Mouse (Mus musculus) myocyte (in vitro differentiated cells): Measurements from ENCODE around the gene Auts2. TPM values are rescaled to one million over a fixed set of nuclear protein-coding genes. Genes with fewer than 3 reads are reported as not detected.
A peak's percentile ranks its signal among the peaks of the same experiment; 100 is the strongest.

ENCODE experiments used
- H3K27me3 ChIP-seq: one replicate; pipeline ENCODE4 v1.6.1; 2011; ENCODE audit not compliant: control insufficient read depth, insufficient read depth, insufficient read length
- H3K36me3 ChIP-seq: one replicate; pipeline ENCODE4 v1.6.1; 2011; ENCODE audit not compliant: control insufficient read depth, insufficient read depth
- H3K4me2 ChIP-seq: one replicate; pipeline ENCODE4 v1.6.1; 2011; ENCODE audit warnings: low read depth, control low read depth
- H3K4me3 ChIP-seq: one replicate; pipeline ENCODE4 v1.5.1; 2011; ENCODE audit warnings: mild to moderate bottlenecking, control low read depth, moderate library complexity
- H3K79me2 ChIP-seq: one replicate; pipeline ENCODE4 v1.6.1; 2011; ENCODE audit not compliant: control insufficient read depth, insufficient read depth
- H3ac ChIP-seq: one replicate; pipeline ENCODE4 v1.6.1; 2011; ENCODE audit not compliant: control insufficient read depth, insufficient read length
- CEBPB ChIP-seq: IDR thresholded peaks from 2 replicates; pipeline ENCODE4 v1.6.1; 2011; ENCODE audit warnings: mild to moderate bottlenecking, moderate library complexity; ENCODE audit not compliant: poor library complexity, insufficient read depth, severe bottlenecking
- E2F4 ChIP-seq: IDR thresholded peaks from one replicate; pipeline ENCODE4 v1.6.1; 2011; ENCODE audit warnings: mild to moderate bottlenecking, control low read depth, moderate library complexity; ENCODE audit not compliant: insufficient read depth
- MAX ChIP-seq: IDR thresholded peaks from one replicate; pipeline ENCODE4 v1.6.1; 2011; ENCODE audit warnings: low read depth, mild to moderate bottlenecking, control low read depth
- MYOD1 ChIP-seq, 3 experiments: IDR thresholded peaks; one replicate each; pipeline ENCODE4 v1.6.1; 2011; ENCODE audit warnings: control low read depth in 2 of 3, low read depth in 2 of 3, mild to moderate bottlenecking in 2 of 3, moderate library complexity in 1 of 3; ENCODE audit not compliant: insufficient read length in 2 of 3, control insufficient read depth in 1 of 3
- MYOG ChIP-seq, 3 experiments: IDR thresholded peaks; one replicate each; pipeline ENCODE4 v1.6.1; 2011; ENCODE audit warnings: control low read depth in 2 of 3, low read depth in 2 of 3, mild to moderate bottlenecking in 2 of 3; ENCODE audit not compliant: insufficient read length in 2 of 3, control insufficient read depth in 1 of 3, insufficient read depth in 1 of 3
- POLR2A ChIP-seq: IDR thresholded peaks from one replicate; pipeline ENCODE4 v1.6.1; 2011; ENCODE audit warnings: low read depth, mild to moderate bottlenecking, control low read depth, moderate library complexity; ENCODE audit not compliant: insufficient read length
- POLR2AphosphoS2 ChIP-seq: IDR thresholded peaks from one replicate; pipeline ENCODE4 v1.6.1; 2011; ENCODE audit warnings: low read depth, control low read depth; ENCODE audit not compliant: insufficient read length
- REST ChIP-seq: IDR thresholded peaks from one replicate; pipeline ENCODE4 v1.6.1; 2011; ENCODE audit warnings: mild to moderate bottlenecking, control low read depth, moderate library complexity; ENCODE audit not compliant: insufficient read depth, insufficient read length
- SRF ChIP-seq: IDR thresholded peaks from one replicate; pipeline ENCODE4 v1.6.1; 2011; ENCODE audit warnings: low read depth; ENCODE audit not compliant: control insufficient read depth, insufficient read length
- TCF12 ChIP-seq: IDR thresholded peaks from one replicate; pipeline ENCODE4 v1.6.1; 2011; ENCODE audit warnings: mild to moderate bottlenecking, control low read depth; ENCODE audit not compliant: poor library complexity, insufficient read depth, severe bottlenecking
- TCF3 ChIP-seq: IDR thresholded peaks from one replicate; pipeline ENCODE4 v1.6.1; 2011; ENCODE audit warnings: low read depth, control low read depth; ENCODE audit not compliant: insufficient read length
- USF1 ChIP-seq: IDR thresholded peaks from one replicate; pipeline ENCODE4 v1.6.1; 2011; ENCODE audit warnings: low read depth, mild to moderate bottlenecking, control low read depth, moderate library complexity
- polyA plus RNA-seq: library from polyadenylated mRNA; unstranded; fragments of >200 nt; fragmentation: generic; extraction: Trizol; gene quantifications from one replicate; pipeline ENCODE4 v1.2.1, GENCODE M21; 2012; ENCODE audit warnings: missing spikeins

Gene Auts2
- polyA plus RNA-seq, 1 experiment, result 8.0 TPM

DNA sequence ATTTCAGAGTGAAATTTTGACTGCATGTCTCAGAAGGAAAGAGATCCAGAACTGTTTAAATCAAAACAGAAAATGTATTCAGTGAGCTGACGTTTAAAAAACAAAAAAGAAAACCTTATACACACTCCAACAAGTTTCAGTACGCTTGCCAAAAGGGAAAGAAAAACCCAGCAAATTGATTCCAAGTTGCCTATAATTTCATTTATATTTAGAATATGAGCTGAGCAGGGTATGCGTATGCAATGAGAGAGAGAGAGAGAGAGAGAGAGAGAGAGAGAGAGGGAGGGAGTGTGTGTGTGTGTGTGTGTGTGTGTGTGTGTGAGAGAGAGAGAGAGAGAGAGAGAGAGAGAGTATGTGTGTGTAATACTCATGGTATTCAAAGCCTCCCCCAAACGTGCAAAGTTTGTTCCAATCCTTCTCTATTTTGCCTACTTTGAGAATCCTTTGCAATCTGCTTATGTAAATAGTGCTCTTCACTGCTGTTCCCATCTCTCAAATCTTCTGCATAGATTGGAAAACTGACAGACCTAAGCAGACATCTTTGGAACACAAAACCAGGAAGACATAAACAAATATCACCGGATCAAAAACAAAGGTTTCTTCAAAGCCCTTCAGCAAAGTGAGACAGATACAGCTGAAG, 515.2 kb downstream of the Auts2 start:
- TF ChIP-seq E2F4 (no peak), MYOD1 (IDR thresholded peaks at IDR 0.05; ENCODE audit: control insufficient read depth in 1 of 3, insufficient read length in 2 of 3, low read depth in 2 of 3) (no peak), POLR2A (no peak), MYOG (IDR thresholded peaks at IDR 0.05; ENCODE audit: control insufficient read depth in 1 of 3, insufficient read depth in 1 of 3, insufficient read length in 2 of 3, low read depth in 2 of 3) (no peak), TCF3 (no peak), USF1 (no peak), REST (no peak), MAX (no peak), TCF12 (no peak), CEBPB (no peak), SRF (no peak), POLR2AphosphoS2 (no peak)
- Histone ChIP-seq H3ac (no peak overlapping the region), H3K27me3 (no peaks in the 10 kb centered on the region), H3K79me2 (no peaks in the 10 kb centered on the region), H3K36me3 (no peaks in the 10 kb centered on the region), H3K4me2 (no peak overlapping the region), H3K4me3 (no peak overlapping the region)

DNA sequence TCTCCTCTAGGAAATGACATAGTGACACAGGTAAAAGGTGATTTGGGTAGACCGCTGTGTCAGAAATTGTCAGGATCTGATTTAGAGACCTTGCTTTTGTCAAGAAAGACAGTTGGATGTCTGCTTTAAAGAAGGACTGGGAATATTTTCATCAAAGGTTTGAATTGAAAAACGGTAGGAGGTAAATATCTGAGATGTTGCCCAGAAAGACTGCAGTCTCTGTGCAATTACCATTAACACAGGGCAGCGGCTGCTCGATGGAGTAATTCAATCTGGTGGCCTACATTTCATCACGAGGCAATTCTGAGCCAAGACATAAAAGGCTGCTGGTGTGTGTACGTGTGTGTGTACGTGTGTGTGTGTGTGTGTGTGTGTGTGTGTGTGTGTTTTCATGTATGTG, 529.8 kb downstream of the Auts2 start:
- Histone ChIP-seq H3ac (no peak overlapping the region), H3K4me2 (no peak overlapping the region), H3K27me3 (no peaks in the 10 kb centered on the region), H3K36me3 (no peaks in the 10 kb centered on the region), H3K79me2 (no peaks in the 10 kb centered on the region), H3K4me3 (no peak overlapping the region)
- TF ChIP-seq POLR2A, result no peak
- no peak for TF ChIP-seq MYOG (IDR thresholded peaks at IDR 0.05; ENCODE audit: control insufficient read depth in 1 of 3, insufficient read depth in 1 of 3, insufficient read length in 2 of 3, low read depth in 2 of 3)
- TF ChIP-seq TCF3, result no peak
- no peak for TF ChIP-seq MYOD1 (IDR thresholded peaks at IDR 0.05; ENCODE audit: control insufficient read depth in 1 of 3, insufficient read length in 2 of 3, low read depth in 2 of 3)
- TF ChIP-seq POLR2AphosphoS2, result no peak
- no peak for TF ChIP-seq TCF12
- TF ChIP-seq MAX, result no peak
- TF ChIP-seq REST, result no peak
- TF ChIP-seq SRF, result no peak
- no peak for TF ChIP-seq USF1
- TF ChIP-seq E2F4, result no peak

DNA sequence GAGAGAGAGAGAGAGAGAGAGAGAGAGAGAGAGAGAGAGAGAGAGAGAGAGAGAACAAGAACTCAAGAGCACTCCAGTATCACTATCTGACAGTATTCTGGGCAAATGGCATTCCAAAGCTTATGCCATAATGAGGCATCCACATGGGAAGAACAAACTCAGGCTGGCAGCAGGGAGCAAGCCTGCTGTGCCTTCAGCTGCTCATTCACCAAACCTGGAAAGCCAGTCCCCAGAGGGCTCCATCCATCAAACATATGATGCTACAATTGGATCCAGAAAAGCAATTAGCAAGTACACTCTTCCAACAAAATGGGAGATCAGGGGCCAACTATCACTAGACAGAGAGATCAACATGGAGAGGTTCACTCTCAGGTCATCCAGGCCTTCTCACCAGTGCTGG, 531.3 kb downstream of the Auts2 start:
- no peaks in the 10 kb centered on the region for H3K27me3 ChIP-seq
- H3K4me3 ChIP-seq, result no peak overlapping the region
- no peaks in the 10 kb centered on the region for H3K36me3 ChIP-seq
- no peak overlapping the region for H3ac ChIP-seq
- no peaks in the 10 kb centered on the region for H3K79me2 ChIP-seq
- no peak overlapping the region for H3K4me2 ChIP-seq
- no peak for TF ChIP-seq E2F4
- no peak for TF ChIP-seq USF1
- no peak for TF ChIP-seq POLR2AphosphoS2
- no peak for TF ChIP-seq MAX

DNA sequence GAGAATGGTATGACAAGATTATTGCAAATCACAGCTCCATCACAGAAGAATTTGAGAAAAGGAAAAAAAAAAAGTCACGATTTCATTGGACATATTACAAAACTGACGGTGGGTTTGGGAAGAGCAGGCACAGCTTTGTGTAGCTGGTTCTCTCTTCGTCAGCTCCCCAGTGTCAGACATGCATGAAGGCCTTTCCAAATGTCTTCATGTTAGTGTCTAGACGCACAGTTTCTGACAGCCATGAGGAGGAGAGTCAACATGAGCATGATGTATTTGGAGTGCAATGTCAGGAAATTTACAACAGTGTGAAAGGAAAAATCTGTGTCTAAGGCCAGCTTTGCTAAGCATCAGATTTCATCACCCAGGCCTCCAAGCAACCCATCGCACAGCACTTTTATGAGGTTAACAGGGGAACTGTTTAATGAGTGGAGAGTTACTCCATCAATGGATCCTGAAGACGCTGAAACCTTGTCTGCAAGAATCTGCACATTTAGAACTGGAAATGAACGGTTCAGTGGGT, 534.4 kb downstream of the Auts2 start:
- TF ChIP-seq REST (no peak), CEBPB (peak; percentile 31; the same call in 1 of the 2 replicates), MYOD1 (IDR thresholded peaks at IDR 0.05; ENCODE audit: control insufficient read depth in 1 of 3, insufficient read length in 2 of 3, low read depth in 2 of 3) (no peak), TCF3 (no peak), MAX (no peak), POLR2AphosphoS2 (no peak)
- Histone ChIP-seq H3ac (no peak overlapping the region), H3K79me2 (no peaks in the 10 kb centered on the region), H3K27me3 (no peaks in the 10 kb centered on the region), H3K4me3 (no peak overlapping the region), H3K4me2 (no peak overlapping the region), H3K36me3 (no peaks in the 10 kb centered on the region)

DNA sequence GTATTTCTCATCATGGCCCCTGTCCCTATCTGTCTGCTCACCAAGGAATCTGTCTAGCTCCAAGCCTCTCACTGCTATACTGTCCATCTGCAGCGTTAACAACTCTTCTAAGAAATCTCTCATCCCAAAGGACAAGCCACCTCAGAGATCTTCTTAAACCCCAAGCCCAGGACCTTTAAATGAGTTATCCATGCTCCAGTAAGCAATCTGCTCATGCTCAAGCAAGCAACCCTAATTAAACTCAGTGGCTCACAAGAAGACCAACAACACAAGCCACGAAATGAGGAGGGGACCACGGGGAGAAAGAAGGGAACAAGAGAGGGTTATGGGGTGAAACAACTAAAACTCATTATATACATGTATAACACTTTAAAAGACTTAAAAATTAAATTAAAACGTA, 535.2 kb downstream of the Auts2 start:
- Histone ChIP-seq H3K27me3 (no peaks in the 10 kb centered on the region), H3ac (no peak overlapping the region), H3K36me3 (no peaks in the 10 kb centered on the region), H3K4me2 (no peak overlapping the region), H3K4me3 (no peak overlapping the region), H3K79me2 (no peaks in the 10 kb centered on the region)
- TF ChIP-seq POLR2A, result no peak
